Mouse (Mus musculus) natural killer cell, adult 2 months (primary cell): ENCODE measurements around the gene Slk.

Experiments used
- DNase-seq, 2 experiments: peaks; one replicate each; pipeline ENCODE4 v3.0.0; 2022; ENCODE audit warnings: low spot score in 2 of 2

Slk gene

GRCm38 (mm10) chr19:47579225-47579787 is at the start of gene Slk:
Slk (plus strand) TSS chr19:47579678.
- DNase-seq: peak; percentile 74 to 78

GRCm38 (mm10) chr19:47531309-47531708 is 48.2 kb upstream of the Slk start:
- DNase-seq: no peak

- DNase-seq: peak; percentile 20 to 30
Observed at GRCm38 (mm10) chr19:47532449-47532848, 47.0 kb upstream of the Slk start.

GRCm38 (mm10) chr19:47534131-47534530 is 45.3 kb upstream of the Slk start:
- DNase-seq: no peak

GRCm38 (mm10) chr19:47536521-47537299 is 42.8 kb upstream of the Slk start:
- DNase-seq: peak; percentile 87 to 92

- no peak for DNase-seq
Observed at GRCm38 (mm10) chr19:47537300-47537792, 42.1 kb upstream of the Slk start, which contains the start of gene Stn1. Stn1 (minus strand) TSS chr19:47537507.

- no peak for DNase-seq
Observed at GRCm38 (mm10) chr19:47537879-47538278, 41.6 kb upstream of the Slk start.

GRCm38 (mm10) chr19:47538801-47539200 is 40.7 kb upstream of the Slk start:
- DNase-seq: no peak

- no peak for DNase-seq
Observed at GRCm38 (mm10) chr19:47542441-47542840, 37.0 kb upstream of the Slk start.

- no peak for DNase-seq
Observed at GRCm38 (mm10) chr19:47545055-47545454, 34.4 kb upstream of the Slk start.

- DNase-seq: no peak
Observed at GRCm38 (mm10) chr19:47545528-47545927, 34.0 kb upstream of the Slk start.

- no peak for DNase-seq
Observed at GRCm38 (mm10) chr19:47548432-47549076, 30.9 kb upstream of the Slk start.

GRCm38 (mm10) chr19:47549174-47549573 is 30.3 kb upstream of the Slk start:
- DNase-seq: no peak

- no peak for DNase-seq
Observed at GRCm38 (mm10) chr19:47549584-47549983, 29.9 kb upstream of the Slk start.

GRCm38 (mm10) chr19:47559145-47559544 is 20.3 kb upstream of the Slk start:
- DNase-seq: no peak

- DNase-seq: no peak
Observed at GRCm38 (mm10) chr19:47559751-47560512, 19.5 kb upstream of the Slk start.

- no peak for DNase-seq
Observed at GRCm38 (mm10) chr19:47560544-47561161, 18.8 kb upstream of the Slk start.

- DNase-seq: no peak
Observed at GRCm38 (mm10) chr19:47561996-47562441, 17.5 kb upstream of the Slk start.

GRCm38 (mm10) chr19:47563715-47564114 is 15.8 kb upstream of the Slk start:
- DNase-seq: no peak

GRCm38 (mm10) chr19:47565031-47565654 is 14.3 kb upstream of the Slk start:
- DNase-seq: no peak

GRCm38 (mm10) chr19:47565994-47566393 is 13.5 kb upstream of the Slk start:
- no peak for DNase-seq
